Mouse (Mus musculus): ENCODE measurements around the gene Fmo3. TPM values are rescaled to one million over a fixed set of nuclear protein-coding genes. Genes with fewer than 3 reads are reported as not detected.

The Fmo3 gene
- polyA plus RNA-seq (2014; fragmentation: Nextera tagmentation; extraction: Ambion mirVana): 0.14 TPM in 1 of 2 replicates, not detected in the other

- Histone ChIP-seq H3K36me3 (ENCODE audit: control insufficient read depth, insufficient read depth, low read length) (no peaks in the 10 kb centered on the region), H3K27ac (ENCODE audit: low read depth, low read length) (no peak within 1 kb of the TSS), H3K27me3 (ENCODE audit: control insufficient read depth, insufficient read depth, low read length) (no peaks in the 10 kb centered on the region), H3K9ac (ENCODE audit: low read depth, low read length) (no peak within 1 kb of the TSS), H3K4me3 (ENCODE audit: low read depth, low read length) (no peak within 1 kb of the TSS), H3K4me1 (ENCODE audit: control insufficient read depth, insufficient read depth, low read length) (no peaks in the 10 kb centered on the region), H3K4me2 (no peak within 1 kb of the TSS), H3K9me3 (replicated peaks; ENCODE audit: control insufficient read depth, low read length) (no peaks in the 10 kb centered on the region)
- no peak for ATAC-seq (replicated peaks; ENCODE audit: insufficient number of reproducible peaks, low FRiP score, low TSS enrichment)
- WGBS (ENCODE audit: insufficient replicate concordance): 60% methylated on average over 1 of the region's 1 CpGs
Observed at GRCm38 (mm10) chr1:162984428-162984827, at the start of gene Fmo3. Gene Fmo3, minus strand, starts transcription at chr1:162984528.

- Histone ChIP-seq H3K27me3 (ENCODE audit: control insufficient read depth, insufficient read depth, low read length) (no peaks in the 10 kb centered on the region), H3K27ac (ENCODE audit: low read depth, low read length) (no peak overlapping the region), H3K4me3 (ENCODE audit: low read depth, low read length) (no peak overlapping the region), H3K4me2 (no peak overlapping the region), H3K4me1 (ENCODE audit: control insufficient read depth, insufficient read depth, low read length) (no peaks in the 10 kb centered on the region), H3K9me3 (replicated peaks; ENCODE audit: control insufficient read depth, low read length) (no peaks in the 10 kb centered on the region), H3K9ac (ENCODE audit: low read depth, low read length) (no peak overlapping the region), H3K36me3 (ENCODE audit: control insufficient read depth, insufficient read depth, low read length) (no peaks in the 10 kb centered on the region)
- ATAC-seq (replicated peaks; ENCODE audit: insufficient number of reproducible peaks, low FRiP score, low TSS enrichment): no peak
Observed at GRCm38 (mm10) chr1:163023075-163023474, 38.7 kb upstream of the Fmo3 start.

- Histone ChIP-seq H3K27me3 (ENCODE audit: control insufficient read depth, insufficient read depth, low read length) (no peaks in the 10 kb centered on the region), H3K9me3 (replicated peaks; ENCODE audit: control insufficient read depth, low read length) (no peaks in the 10 kb centered on the region), H3K27ac (ENCODE audit: low read depth, low read length) (no peak overlapping the region), H3K4me3 (ENCODE audit: low read depth, low read length) (no peak overlapping the region), H3K4me2 (no peak overlapping the region), H3K9ac (ENCODE audit: low read depth, low read length) (no peak overlapping the region), H3K4me1 (ENCODE audit: control insufficient read depth, insufficient read depth, low read length) (no peaks in the 10 kb centered on the region), H3K36me3 (ENCODE audit: control insufficient read depth, insufficient read depth, low read length) (no peaks in the 10 kb centered on the region)
- WGBS (ENCODE audit: insufficient replicate concordance): 54% methylated on average over 3 of the region's 3 CpGs
- ATAC-seq (replicated peaks; ENCODE audit: insufficient number of reproducible peaks, low FRiP score, low TSS enrichment): no peak
Observed at GRCm38 (mm10) chr1:163009220-163009619, 24.9 kb upstream of the Fmo3 start.

- H3K4me2 ChIP-seq: no peak overlapping the region
- no peaks in the 10 kb centered on the region for H3K27me3 ChIP-seq (ENCODE audit: control insufficient read depth, insufficient read depth, low read length)
- H3K4me1 ChIP-seq (ENCODE audit: control insufficient read depth, insufficient read depth, low read length): no peaks in the 10 kb centered on the region
- H3K9ac ChIP-seq (ENCODE audit: low read depth, low read length): no peak overlapping the region
- H3K36me3 ChIP-seq (ENCODE audit: control insufficient read depth, insufficient read depth, low read length): no peaks in the 10 kb centered on the region
- WGBS (ENCODE audit: insufficient replicate concordance): 80% methylated on average over 2 of the region's 2 CpGs
- H3K9me3 ChIP-seq (replicated peaks; ENCODE audit: control insufficient read depth, low read length): no peaks in the 10 kb centered on the region
- ATAC-seq (replicated peaks; ENCODE audit: insufficient number of reproducible peaks, low FRiP score, low TSS enrichment): no peak
- no peak overlapping the region for H3K27ac ChIP-seq (ENCODE audit: low read depth, low read length)
- H3K4me3 ChIP-seq (ENCODE audit: low read depth, low read length): no peak overlapping the region
Observed at GRCm38 (mm10) chr1:163003496-163003895, 19.2 kb upstream of the Fmo3 start.

- no peaks in the 10 kb centered on the region for H3K36me3 ChIP-seq (ENCODE audit: control insufficient read depth, insufficient read depth, low read length)
- no peaks in the 10 kb centered on the region for H3K27me3 ChIP-seq (ENCODE audit: control insufficient read depth, insufficient read depth, low read length)
- H3K27ac ChIP-seq (ENCODE audit: low read depth, low read length): no peak overlapping the region
- WGBS (ENCODE audit: insufficient replicate concordance): 65% methylated on average over 4 of the region's 4 CpGs
- H3K4me3 ChIP-seq (ENCODE audit: low read depth, low read length): no peak overlapping the region
- H3K9ac ChIP-seq (ENCODE audit: low read depth, low read length): no peak overlapping the region
- H3K4me2 ChIP-seq: no peak overlapping the region
- no peaks in the 10 kb centered on the region for H3K9me3 ChIP-seq (replicated peaks; ENCODE audit: control insufficient read depth, low read length)
- no peaks in the 10 kb centered on the region for H3K4me1 ChIP-seq (ENCODE audit: control insufficient read depth, insufficient read depth, low read length)
- ATAC-seq (replicated peaks; ENCODE audit: insufficient number of reproducible peaks, low FRiP score, low TSS enrichment): no peak
Observed at GRCm38 (mm10) chr1:163001271-163001829, 17.0 kb upstream of the Fmo3 start.

GRCm38 (mm10) chr1:162987546-162987945 is 3.2 kb upstream of the Fmo3 start:
- Histone ChIP-seq H3K9ac (ENCODE audit: low read depth, low read length) (no peak overlapping the region), H3K4me1 (ENCODE audit: control insufficient read depth, insufficient read depth, low read length) (no peaks in the 10 kb centered on the region), H3K4me2 (no peak overlapping the region), H3K27ac (ENCODE audit: low read depth, low read length) (no peak overlapping the region), H3K36me3 (ENCODE audit: control insufficient read depth, insufficient read depth, low read length) (no peaks in the 10 kb centered on the region), H3K9me3 (replicated peaks; ENCODE audit: control insufficient read depth, low read length) (no peaks in the 10 kb centered on the region), H3K4me3 (ENCODE audit: low read depth, low read length) (no peak overlapping the region), H3K27me3 (ENCODE audit: control insufficient read depth, insufficient read depth, low read length) (no peaks in the 10 kb centered on the region)
- WGBS (ENCODE audit: insufficient replicate concordance): 80% methylated on average over 3 of the region's 3 CpGs
- ATAC-seq (replicated peaks; ENCODE audit: insufficient number of reproducible peaks, low FRiP score, low TSS enrichment): no peak

GRCm38 (mm10) chr1:162986777-162987176 is 2.4 kb upstream of the Fmo3 start:
- Histone ChIP-seq H3K27me3 (ENCODE audit: control insufficient read depth, insufficient read depth, low read length) (no peaks in the 10 kb centered on the region), H3K9me3 (replicated peaks; ENCODE audit: control insufficient read depth, low read length) (no peaks in the 10 kb centered on the region), H3K27ac (ENCODE audit: low read depth, low read length) (no peak overlapping the region), H3K4me2 (no peak overlapping the region), H3K4me3 (ENCODE audit: low read depth, low read length) (no peak overlapping the region), H3K36me3 (ENCODE audit: control insufficient read depth, insufficient read depth, low read length) (no peaks in the 10 kb centered on the region), H3K9ac (ENCODE audit: low read depth, low read length) (no peak overlapping the region), H3K4me1 (ENCODE audit: control insufficient read depth, insufficient read depth, low read length) (no peaks in the 10 kb centered on the region)
- ATAC-seq (replicated peaks; ENCODE audit: insufficient number of reproducible peaks, low FRiP score, low TSS enrichment): no peak
- 86% methylated on average over 1 of the region's 1 CpGs for WGBS (ENCODE audit: insufficient replicate concordance)

GRCm38 (mm10) chr1:162986121-162986748 is 1.9 kb upstream of the Fmo3 start:
- 73% methylated on average over 2 of the region's 2 CpGs for WGBS (ENCODE audit: insufficient replicate concordance)
- Histone ChIP-seq H3K27ac (ENCODE audit: low read depth, low read length) (no peak overlapping the region), H3K27me3 (ENCODE audit: control insufficient read depth, insufficient read depth, low read length) (no peaks in the 10 kb centered on the region), H3K36me3 (ENCODE audit: control insufficient read depth, insufficient read depth, low read length) (no peaks in the 10 kb centered on the region), H3K4me1 (ENCODE audit: control insufficient read depth, insufficient read depth, low read length) (no peaks in the 10 kb centered on the region), H3K9ac (ENCODE audit: low read depth, low read length) (no peak overlapping the region), H3K4me3 (ENCODE audit: low read depth, low read length) (no peak overlapping the region), H3K9me3 (replicated peaks; ENCODE audit: control insufficient read depth, low read length) (no peaks in the 10 kb centered on the region), H3K4me2 (no peak overlapping the region)
- no peak for ATAC-seq (replicated peaks; ENCODE audit: insufficient number of reproducible peaks, low FRiP score, low TSS enrichment)

GRCm38 (mm10) chr1:162963556-162963955 is 20.8 kb downstream of the Fmo3 start:
- WGBS (ENCODE audit: insufficient replicate concordance): 67% methylated on average over 2 of the region's 2 CpGs
- Histone ChIP-seq H3K4me2 (no peak overlapping the region), H3K4me1 (ENCODE audit: control insufficient read depth, insufficient read depth, low read length) (no peaks in the 10 kb centered on the region), H3K4me3 (ENCODE audit: low read depth, low read length) (no peak overlapping the region), H3K9ac (ENCODE audit: low read depth, low read length) (no peak overlapping the region), H3K9me3 (replicated peaks; ENCODE audit: control insufficient read depth, low read length) (no peaks in the 10 kb centered on the region), H3K27ac (ENCODE audit: low read depth, low read length) (no peak overlapping the region), H3K27me3 (ENCODE audit: control insufficient read depth, insufficient read depth, low read length) (no peaks in the 10 kb centered on the region), H3K36me3 (ENCODE audit: control insufficient read depth, insufficient read depth, low read length) (no peaks in the 10 kb centered on the region)
- no peak for ATAC-seq (replicated peaks; ENCODE audit: insufficient number of reproducible peaks, low FRiP score, low TSS enrichment)
